Mouse (Mus musculus) C2C12 (cell line): ENCODE results near the gene Gm4756. TPM values are rescaled to one million over a fixed set of nuclear protein-coding genes. Genes with fewer than 3 reads are reported as not detected.

Experiments used
- H3K27me3 ChIP-seq: one replicate; pipeline ENCODE4 v1.6.1; 2011; ENCODE audit not compliant: control insufficient read depth, insufficient read depth, insufficient read length
- H3K36me3 ChIP-seq: one replicate; pipeline ENCODE4 v1.6.1; 2011; ENCODE audit not compliant: control insufficient read depth, insufficient read depth
- H3K4me3 ChIP-seq: one replicate; pipeline ENCODE4 v1.5.1; 2011; ENCODE audit warnings: mild to moderate bottlenecking, control low read depth; ENCODE audit not compliant: poor library complexity, insufficient read depth, severe bottlenecking
- H3K79me2 ChIP-seq: one replicate; pipeline ENCODE4 v1.6.1; 2011; ENCODE audit not compliant: control insufficient read depth, insufficient read depth
- H3K79me3 ChIP-seq: one replicate; pipeline ENCODE4 v1.6.1; 2011; ENCODE audit warnings: low read depth, control low read depth
- H3ac ChIP-seq: one replicate; pipeline ENCODE3; 2011; ENCODE audit warnings: low read depth; ENCODE audit not compliant: control insufficient read depth, insufficient read length
- CEBPB ChIP-seq: IDR thresholded peaks from one replicate; pipeline ENCODE4 v1.6.1; 2011; ENCODE audit warnings: low read depth, mild to moderate bottlenecking, control low read depth, moderate library complexity
- CTCF ChIP-seq: IDR thresholded peaks from one replicate; pipeline ENCODE4 v1.5.1; 2011; ENCODE audit not compliant: control insufficient read depth, insufficient read depth, insufficient read length
- FOSL1 ChIP-seq: IDR thresholded peaks from one replicate; pipeline ENCODE4 v1.8.0; 2011; ENCODE audit warnings: mild to moderate bottlenecking, low read length; ENCODE audit not compliant: poor library complexity, insufficient read depth, severe bottlenecking
- MAX ChIP-seq: IDR thresholded peaks from one replicate; pipeline ENCODE4 v1.6.1; 2011; ENCODE audit warnings: mild to moderate bottlenecking, control low read depth
- MYOD1 ChIP-seq: IDR thresholded peaks from one replicate; pipeline ENCODE4 v1.6.1; 2011; ENCODE audit warnings: low read depth; ENCODE audit not compliant: control insufficient read depth, insufficient read length
- MYOG ChIP-seq: IDR thresholded peaks from one replicate; pipeline ENCODE4 v1.6.1; 2011; ENCODE audit not compliant: control insufficient read depth, insufficient read length; ENCODE audit errors: extremely low read depth
- USF1 ChIP-seq: IDR thresholded peaks from one replicate; pipeline ENCODE4 v1.6.1; 2011; ENCODE audit warnings: low read depth, mild to moderate bottlenecking, control low read depth, moderate library complexity
- polyA plus RNA-seq: library from polyadenylated mRNA; unstranded; fragments of >200 nt; fragmentation: generic; extraction: Trizol; gene quantifications from one replicate; pipeline ENCODE4 v1.2.1, GENCODE M21; 2012; ENCODE audit warnings: missing spikeins

Gm4756 gene
- polyA plus RNA-seq, 1 experiment, result not detected

DNA sequence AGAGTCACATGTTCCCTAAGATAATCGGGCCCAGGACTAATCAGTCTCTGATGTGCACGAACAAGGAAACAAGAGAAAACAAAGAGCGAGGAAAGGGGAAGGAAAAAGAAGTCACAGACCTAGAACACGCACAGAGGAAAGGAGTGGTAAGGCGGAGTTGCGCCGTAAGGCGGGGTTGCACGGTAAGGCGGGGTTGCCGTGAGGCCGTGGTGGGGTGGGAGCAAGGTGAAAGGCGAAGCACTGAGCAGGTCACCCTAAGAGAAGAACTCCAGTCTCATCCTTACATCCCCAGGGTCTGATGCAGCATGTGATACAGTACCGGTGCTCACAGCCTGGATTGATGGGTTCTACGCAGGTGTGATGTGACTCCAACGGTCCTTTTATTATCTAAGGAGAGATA, 6.3 kb upstream of the Gm4756 start:
- Histone ChIP-seq H3ac (no peak overlapping the region), H3K36me3 (no peaks in the 10 kb centered on the region), H3K79me3 (no peaks in the 10 kb centered on the region), H3K4me3 (no peak overlapping the region), H3K79me2 (no peaks in the 10 kb centered on the region), H3K27me3 (no peaks in the 10 kb centered on the region)
- TF ChIP-seq CTCF (no peak), FOSL1 (no peak), MYOG (no peak), MAX (no peak), USF1 (no peak), MYOD1 (no peak)

DNA sequence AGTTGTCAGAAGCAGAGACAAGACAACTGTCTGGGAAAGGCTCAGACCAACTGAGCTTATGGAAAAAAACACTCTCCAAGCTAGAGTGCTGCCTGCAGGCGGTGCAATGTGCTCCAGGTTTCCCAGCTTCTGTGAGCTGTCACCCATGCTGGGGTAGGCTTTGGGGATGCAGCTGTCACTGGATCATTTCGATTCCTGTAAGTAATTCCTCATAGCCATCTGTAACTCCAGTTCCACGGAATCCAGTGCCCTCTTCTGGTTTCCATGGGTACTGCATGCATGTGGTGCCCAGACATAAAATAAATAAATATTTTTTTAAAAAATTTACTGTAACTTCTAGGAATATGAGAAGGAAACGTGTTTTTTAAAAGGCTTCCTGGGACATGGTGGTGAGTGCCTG, 5.2 kb upstream of the Gm4756 start:
- H3K36me3 ChIP-seq, result no peaks in the 10 kb centered on the region
- TF ChIP-seq CTCF, result peak; percentile 27
- TF ChIP-seq MAX, result no peak
- H3K4me3 ChIP-seq, result no peak overlapping the region
- H3K79me3 ChIP-seq, result no peaks in the 10 kb centered on the region
- no peak overlapping the region for H3ac ChIP-seq
- no peaks in the 10 kb centered on the region for H3K27me3 ChIP-seq
- H3K79me2 ChIP-seq, result no peaks in the 10 kb centered on the region

DNA sequence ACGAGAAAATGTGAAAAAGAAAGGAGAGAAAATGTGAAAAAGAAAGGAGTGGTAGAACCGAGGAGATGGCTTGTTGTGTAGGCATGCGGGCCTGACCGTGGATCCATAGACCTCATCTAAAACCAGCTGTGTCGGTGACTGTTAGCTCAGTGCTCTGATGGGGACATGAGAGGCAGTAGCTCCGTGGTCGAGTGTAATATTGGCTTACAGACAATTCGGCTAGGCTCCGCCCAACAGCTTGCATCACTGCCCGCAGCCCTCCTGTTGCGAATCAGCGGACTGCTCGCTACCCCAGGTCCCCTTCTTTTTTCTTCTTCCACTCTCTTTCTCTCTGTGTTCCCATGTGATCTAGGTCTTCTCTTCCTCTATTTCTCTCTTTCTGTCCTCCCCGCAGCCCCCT, 540 bp downstream of the Gm4756 start:
- H3ac ChIP-seq, result no peak overlapping the region
- no peaks in the 10 kb centered on the region for H3K36me3 ChIP-seq
- no peaks in the 10 kb centered on the region for H3K79me3 ChIP-seq
- no peaks in the 10 kb centered on the region for H3K79me2 ChIP-seq
- no peaks in the 10 kb centered on the region for H3K27me3 ChIP-seq
- no peak for TF ChIP-seq MYOG
- TF ChIP-seq USF1, result no peak
- no peak for TF ChIP-seq CTCF
- TF ChIP-seq MYOD1, result no peak
- TF ChIP-seq MAX, result no peak
- no peak for TF ChIP-seq FOSL1
- no peak for TF ChIP-seq CEBPB
- H3K4me3 ChIP-seq, result no peak overlapping the region

DNA sequence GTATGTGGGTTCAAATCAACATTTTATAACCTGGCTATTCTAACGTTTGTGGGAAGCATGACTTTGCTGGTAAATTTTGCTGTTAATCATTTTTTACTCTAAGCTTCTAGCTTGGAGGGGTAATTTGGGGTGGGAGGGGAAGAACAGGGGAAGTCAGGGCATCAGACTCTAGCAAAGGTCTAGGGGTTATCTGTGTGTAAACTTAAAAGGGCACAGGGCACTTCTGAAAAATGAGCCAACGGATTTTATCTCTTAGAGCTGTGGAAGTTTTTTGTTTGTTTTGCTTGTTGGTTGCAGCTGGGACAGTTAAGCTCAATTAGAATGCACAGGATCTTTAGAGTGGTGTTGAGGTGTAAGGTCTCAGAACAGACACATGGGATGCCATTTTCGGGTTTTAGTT, 11.4 kb downstream of the Gm4756 start:
- TF ChIP-seq FOSL1, result no peak
- no peak for TF ChIP-seq CTCF
- no peak for TF ChIP-seq CEBPB
- TF ChIP-seq MAX, result no peak
- TF ChIP-seq MYOD1, result no peak
- no peak for TF ChIP-seq USF1
- TF ChIP-seq MYOG, result no peak
- Histone ChIP-seq H3K79me2 (no peaks in the 10 kb centered on the region), H3K4me3 (no peak overlapping the region), H3K36me3 (no peaks in the 10 kb centered on the region), H3K79me3 (no peaks in the 10 kb centered on the region), H3K27me3 (no peaks in the 10 kb centered on the region), H3ac (no peak overlapping the region)

DNA sequence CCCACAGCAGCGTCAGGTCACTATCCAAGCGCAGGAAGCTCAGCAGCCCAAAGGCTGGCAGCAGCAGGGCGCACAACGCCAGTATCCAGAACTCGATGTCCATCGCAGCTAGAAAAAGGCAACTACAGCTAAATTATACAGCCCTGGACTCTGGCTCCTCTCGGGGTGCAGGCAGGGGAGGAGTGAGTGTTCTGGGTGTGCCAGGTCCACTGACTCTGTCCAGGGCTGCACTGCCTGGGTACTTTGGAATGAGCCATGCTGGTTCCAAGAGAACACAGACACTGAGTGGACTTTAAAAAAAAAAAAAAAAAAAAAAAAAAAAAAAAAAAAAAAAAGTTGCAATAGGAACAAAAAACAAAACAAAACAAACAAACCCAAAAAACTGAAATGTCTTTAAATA, 20.7 kb downstream of the Gm4756 start:
- Histone ChIP-seq H3K36me3 (no peaks in the 10 kb centered on the region), H3K27me3 (no peaks in the 10 kb centered on the region), H3K79me2 (no peaks in the 10 kb centered on the region), H3ac (no peak overlapping the region), H3K4me3 (no peak overlapping the region), H3K79me3 (no peaks in the 10 kb centered on the region)
- TF ChIP-seq FOSL1 (no peak), USF1 (no peak), MAX (no peak)

DNA sequence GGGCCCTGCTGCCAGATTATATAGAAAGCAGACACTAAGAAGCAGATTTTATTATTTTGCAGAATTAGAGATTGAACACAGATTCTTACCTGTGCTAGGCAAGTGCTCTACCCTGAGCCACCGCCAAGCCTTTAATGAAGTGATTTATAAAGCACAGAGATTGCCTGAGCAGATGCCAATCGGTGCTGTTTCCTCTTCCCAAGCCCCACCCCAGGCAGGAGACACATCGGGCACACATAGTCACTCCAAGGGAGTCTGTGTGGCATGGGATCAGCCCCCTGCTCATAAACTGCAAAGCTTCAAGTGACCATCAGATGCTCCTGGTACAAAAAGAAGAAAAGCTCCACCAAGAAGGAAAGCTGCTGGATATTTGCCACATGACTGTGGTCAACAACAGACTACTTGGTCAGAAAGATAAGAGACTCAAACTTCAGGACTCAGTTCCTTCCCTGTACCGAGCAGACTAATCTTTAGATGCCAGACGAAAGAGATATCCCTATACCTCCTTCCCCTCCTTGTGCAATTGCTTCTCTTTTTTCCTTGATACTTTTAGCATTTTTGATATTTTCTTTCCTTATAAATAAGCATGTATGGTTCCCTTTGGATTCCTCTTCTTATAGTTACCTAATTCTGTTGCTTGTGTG, 26.5 kb downstream of the Gm4756 start:
- no peaks in the 10 kb centered on the region for H3K79me2 ChIP-seq

More for the DNA sequence above, 26.5 kb downstream of the Gm4756 start:
- Histone ChIP-seq H3K79me3 (no peaks in the 10 kb centered on the region), H3K27me3 (peaks cover 12% of the 10 kb centered on the region), H3K36me3 (no peaks in the 10 kb centered on the region), H3K4me3 (no peak overlapping the region), H3ac (no peak overlapping the region)
- TF ChIP-seq CEBPB (no peak), MYOG (no peak), MYOD1 (no peak), MAX (no peak), USF1 (no peak), FOSL1 (no peak), CTCF (no peak)
